Mouse (Mus musculus): ENCODE measurements around the gene Psmd12.

DNA sequence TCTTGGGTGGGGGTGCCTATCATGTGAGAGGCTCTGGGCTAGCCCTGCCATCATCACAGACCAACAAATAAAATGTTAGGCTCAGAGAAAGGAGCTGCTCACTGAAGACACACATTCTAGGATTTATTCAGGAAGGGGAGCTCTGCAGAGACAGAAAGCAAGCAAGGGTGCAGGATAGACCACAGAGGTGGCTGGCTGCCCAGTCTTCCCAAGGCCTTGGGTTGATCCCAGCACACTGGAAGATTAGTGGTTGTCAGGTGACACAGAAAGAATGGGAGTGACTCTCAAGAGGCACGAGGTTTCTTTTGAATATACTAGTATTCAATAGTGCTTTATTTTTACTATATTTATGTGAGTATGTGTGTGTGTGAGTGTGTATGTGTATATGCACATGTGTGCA is 41.9 kb downstream of the Psmd12 start:
- TF ChIP-seq POLR2A (IDR thresholded peaks at IDR 0.05; ENCODE audit: borderline replicate concordance, insufficient read depth, low read length) = no peak
- TF ChIP-seq CTCF (IDR thresholded peaks at IDR 0.05; ENCODE audit: borderline replicate concordance, insufficient read depth, low read depth, low read length) = no peak
